Mouse (Mus musculus) adipocyte (in vitro differentiated cells): ENCODE data around the gene St5.

Experiments used
- DNase-seq: peaks from one replicate; pipeline ENCODE4 v3.0.0-alpha.2; 2016; ENCODE audit warnings: low spot score

St5 gene

GRCm38 (mm10) chr7:109566327-109566726 is 137.1 kb downstream of the St5 start:
- no peak for DNase-seq

- DNase-seq, result no peak
Observed at GRCm38 (mm10) chr7:109563775-109564362, 139.5 kb downstream of the St5 start.

- DNase-seq, result no peak
Observed at GRCm38 (mm10) chr7:109562676-109563075, 140.7 kb downstream of the St5 start.

GRCm38 (mm10) chr7:109562154-109562599 is 141.2 kb downstream of the St5 start:
- DNase-seq, result no peak

GRCm38 (mm10) chr7:109561466-109562153 is 141.8 kb downstream of the St5 start:
- DNase-seq, result peak; percentile 61

- DNase-seq, result peak; percentile 87
Observed at GRCm38 (mm10) chr7:109559536-109559935, 143.9 kb downstream of the St5 start.

- no peak for DNase-seq
Observed at GRCm38 (mm10) chr7:109546726-109547125, 156.7 kb downstream of the St5 start.

GRCm38 (mm10) chr7:109546186-109546585 is 157.2 kb downstream of the St5 start:
- DNase-seq, result peak; percentile 52

GRCm38 (mm10) chr7:109545255-109545993 is 158.0 kb downstream of the St5 start:
- peak; percentile 73 for DNase-seq

- DNase-seq, result peak; percentile 54
Observed at GRCm38 (mm10) chr7:109544792-109545191, 158.6 kb downstream of the St5 start.

- no peak for DNase-seq
Observed at GRCm38 (mm10) chr7:109542364-109542628, 161.1 kb downstream of the St5 start.

GRCm38 (mm10) chr7:109541609-109542363 is 161.6 kb downstream of the St5 start:
- no peak for DNase-seq

GRCm38 (mm10) chr7:109540902-109541301 is 162.5 kb downstream of the St5 start:
- DNase-seq, result no peak

GRCm38 (mm10) chr7:109536451-109536946 is 166.9 kb downstream of the St5 start:
- peak; percentile 35 for DNase-seq

- DNase-seq, result no peak
Observed at GRCm38 (mm10) chr7:109534921-109535320, 168.5 kb downstream of the St5 start.

- no peak for DNase-seq
Observed at GRCm38 (mm10) chr7:109533888-109534287, 169.5 kb downstream of the St5 start.

- DNase-seq, result no peak
Observed at GRCm38 (mm10) chr7:109533129-109533528, 170.3 kb downstream of the St5 start.

- no peak for DNase-seq
Observed at GRCm38 (mm10) chr7:109532691-109533090, 170.7 kb downstream of the St5 start.

GRCm38 (mm10) chr7:109531501-109531900 is 171.9 kb downstream of the St5 start:
- DNase-seq, result no peak

GRCm38 (mm10) chr7:109529741-109530140 is 173.7 kb downstream of the St5 start:
- DNase-seq, result no peak

- peak; percentile 35 for DNase-seq
Observed at GRCm38 (mm10) chr7:109528356-109528755, 175.0 kb downstream of the St5 start.

- DNase-seq, result no peak
Observed at GRCm38 (mm10) chr7:109527536-109527935, 175.9 kb downstream of the St5 start.
